Mouse (Mus musculus) ES-Bruce4 (cell line): Measurements from ENCODE around the gene Lrrc26.

ENCODE experiments used
- CTCF ChIP-seq: IDR thresholded peaks from one replicate; pipeline ENCODE4 v1.8.1; 2011; ENCODE audit warnings: low read depth, low read length
- EP300 ChIP-seq: IDR thresholded peaks from 2 replicates; pipeline ENCODE4 v1.6.1; 2011; ENCODE audit warnings: low read depth, low read length; ENCODE audit not compliant: insufficient read depth
- POLR2A ChIP-seq: IDR thresholded peaks from one replicate; pipeline ENCODE4 v1.8.1; 2011; ENCODE audit warnings: low read length; ENCODE audit not compliant: insufficient read depth

- no peak for TF ChIP-seq POLR2A
- TF ChIP-seq EP300: no peak
- TF ChIP-seq CTCF: no peak
Observed at GRCm38 (mm10) chr2:25303931-25304656, 14.4 kb downstream of the Lrrc26 start.
